Mouse (Mus musculus) layer of hippocampus, adult 8-10 months (tissue): ENCODE data around the gene Adgrl3. TPM values are rescaled to one million over a fixed set of nuclear protein-coding genes. Genes with fewer than 3 reads are reported as not detected.

Experiments used
- DNase-seq, 2 experiments: peaks; one replicate each; pipeline ENCODE4 v3.0.0; 2022; ENCODE audit warnings: low spot score in 2 of 2
- total RNA-seq, 4 experiments: library from RNA; stranded (reverse); gene quantifications; 2 replicates each; pipeline ENCODE4 v1.2.4; 2022

Adgrl3 gene
- total RNA-seq, 4 experiments from 2014 or later, result 156 to 185 (median 171) TPM

- no peak for DNase-seq
These were observed 205.5 kb downstream of the Adgrl3 start for GRCm38 (mm10) chr5:81225486-81225885.

DNA sequence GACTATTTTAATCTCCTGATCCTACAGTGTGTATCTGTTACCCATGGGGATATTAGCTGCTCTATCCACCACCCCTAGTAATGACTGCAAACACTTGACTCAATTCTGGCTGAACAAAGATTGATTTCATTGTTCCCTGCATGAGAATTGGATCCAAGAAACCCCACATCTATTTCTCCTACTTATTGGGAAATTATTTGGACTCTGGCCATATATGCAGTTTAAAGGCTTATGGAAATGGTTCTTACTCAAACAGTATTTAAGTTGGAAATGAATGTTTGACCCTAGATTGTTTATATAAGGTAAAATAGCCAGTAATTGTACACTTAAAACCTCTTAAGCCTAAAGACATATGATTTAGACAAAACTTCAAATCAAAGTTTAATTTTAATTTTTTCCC, 207.3 kb downstream of the Adgrl3 start:
- no peak for DNase-seq

GRCm38 (mm10) chr5:81248724-81249123, 228.8 kb downstream of the Adgrl3 start:
- no peak for DNase-seq

- DNase-seq, result no peak
These were observed 236.2 kb downstream of the Adgrl3 start for GRCm38 (mm10) chr5:81256091-81256490.

GRCm38 (mm10) chr5:81269689-81270088, 249.8 kb downstream of the Adgrl3 start:
- DNase-seq, result no peak

DNA sequence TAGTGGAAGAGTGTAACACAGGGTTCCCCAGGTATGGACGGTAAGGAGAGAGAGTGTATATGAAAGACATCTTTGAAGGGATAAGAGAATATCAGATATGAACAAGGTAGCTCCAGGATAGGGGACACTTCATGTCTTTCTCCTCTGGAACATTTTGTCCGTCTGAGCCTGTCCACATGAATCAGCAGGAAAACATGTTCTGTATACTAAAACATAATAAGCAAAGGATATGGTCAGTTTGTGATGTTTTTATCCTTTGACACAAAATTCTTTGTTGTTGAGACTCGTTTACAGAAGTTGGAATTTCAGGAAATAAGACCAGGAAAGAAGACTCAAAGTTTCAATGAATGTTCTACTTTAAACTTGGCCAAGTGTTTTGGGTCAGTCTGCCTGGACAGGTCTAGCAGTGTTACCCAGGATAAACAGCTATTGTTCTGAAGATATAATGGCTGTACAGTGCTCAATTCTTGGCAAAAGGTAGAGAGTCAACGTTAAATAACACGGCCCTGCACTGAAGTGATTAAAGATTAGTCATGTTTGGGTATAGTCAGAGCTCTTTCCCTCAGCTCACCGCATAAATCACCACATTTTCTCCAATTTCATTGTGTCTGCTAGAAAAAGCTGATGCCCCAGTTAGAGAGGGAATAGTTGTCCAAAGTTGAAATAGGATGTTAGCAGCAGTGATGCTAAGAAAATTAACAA, 255.6 kb downstream of the Adgrl3 start:
- DNase-seq, result no peak

DNA sequence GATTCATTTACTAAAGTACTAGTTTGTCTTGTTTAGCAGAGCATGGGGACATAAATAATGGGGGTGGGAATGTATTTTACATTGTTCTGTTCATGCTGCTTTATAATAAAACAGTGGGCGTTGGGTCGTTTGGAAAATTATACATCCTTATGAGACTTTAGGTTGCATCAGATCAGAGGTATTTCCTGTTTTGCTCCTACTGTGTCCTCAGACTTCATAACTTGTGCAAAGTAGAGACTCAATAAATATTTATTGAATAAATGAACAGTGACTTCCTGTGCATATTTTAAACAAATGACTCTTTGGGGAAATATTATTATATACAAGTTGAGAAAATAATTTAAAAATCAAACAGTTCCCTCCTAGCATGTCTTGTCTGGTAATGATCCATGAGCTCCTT, 259.3 kb downstream of the Adgrl3 start:
- DNase-seq, result no peak

DNA sequence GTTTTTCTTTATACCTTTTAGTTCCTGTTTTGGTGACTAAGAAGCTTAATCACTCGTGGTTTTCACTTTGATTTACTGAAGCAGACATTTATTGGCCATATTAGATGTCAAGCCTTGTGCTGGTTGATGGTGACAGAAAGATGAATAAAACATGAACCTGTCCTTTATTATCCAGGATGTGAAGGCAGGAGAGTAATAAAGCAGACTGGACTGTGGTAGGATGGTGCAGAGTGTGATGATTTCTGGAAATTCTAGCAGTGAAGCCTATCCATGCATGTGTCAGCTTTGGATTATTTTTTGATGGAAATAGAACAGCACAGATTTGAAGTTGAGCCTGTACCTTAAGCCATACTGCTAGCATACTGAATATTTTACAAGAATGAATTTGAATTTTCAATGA, 265.7 kb downstream of the Adgrl3 start:
- no peak for DNase-seq

DNA sequence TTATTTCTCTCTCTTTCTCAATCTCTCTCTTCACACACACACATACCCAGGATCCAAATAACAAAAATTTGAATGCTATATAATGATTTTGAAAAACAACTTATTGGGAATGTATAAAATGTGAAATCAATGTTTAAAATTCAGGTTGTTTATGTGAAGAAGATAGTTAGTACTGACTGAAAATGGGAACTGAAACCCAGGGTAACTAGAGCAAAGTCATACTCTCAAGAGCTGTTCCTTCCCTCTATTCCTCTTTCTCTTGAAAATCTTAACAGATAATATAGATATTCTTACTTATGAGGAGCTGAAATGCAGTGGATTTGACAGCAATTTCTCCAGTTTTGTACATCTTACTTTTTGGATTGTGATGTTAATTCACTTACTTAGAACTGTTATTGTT, 281.9 kb downstream of the Adgrl3 start:
- DNase-seq, result no peak

GRCm38 (mm10) chr5:81317406-81318112, 297.6 kb downstream of the Adgrl3 start:
- DNase-seq, result no peak

GRCm38 (mm10) chr5:81321276-81321934, 301.5 kb downstream of the Adgrl3 start:
- DNase-seq, result no peak

GRCm38 (mm10) chr5:81322064-81322463, 302.1 kb downstream of the Adgrl3 start:
- DNase-seq, result peak in 1 of 2 experiments; percentile 35

DNA sequence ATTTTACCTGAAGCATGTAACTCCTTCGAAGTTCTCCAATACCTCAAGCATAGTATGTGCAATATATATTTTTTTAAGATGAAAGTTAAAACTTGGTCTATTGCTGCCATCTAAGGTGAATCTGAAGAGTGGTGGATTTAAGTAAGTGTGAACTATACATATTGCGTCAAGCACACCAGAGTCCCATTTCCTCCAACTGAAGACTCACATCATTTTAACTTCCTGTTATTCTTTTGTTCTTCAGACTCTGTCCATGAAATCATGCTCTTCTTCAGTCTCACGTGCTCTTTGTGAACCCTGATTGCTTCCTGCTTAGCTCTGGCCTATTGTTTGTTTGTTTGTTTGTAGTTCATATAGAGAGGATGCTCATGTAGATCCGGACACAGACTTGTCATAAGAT, 307.0 kb downstream of the Adgrl3 start:
- DNase-seq, result no peak

- DNase-seq, result no peak
These were observed 307.5 kb downstream of the Adgrl3 start for GRCm38 (mm10) chr5:81327392-81327791.

DNA sequence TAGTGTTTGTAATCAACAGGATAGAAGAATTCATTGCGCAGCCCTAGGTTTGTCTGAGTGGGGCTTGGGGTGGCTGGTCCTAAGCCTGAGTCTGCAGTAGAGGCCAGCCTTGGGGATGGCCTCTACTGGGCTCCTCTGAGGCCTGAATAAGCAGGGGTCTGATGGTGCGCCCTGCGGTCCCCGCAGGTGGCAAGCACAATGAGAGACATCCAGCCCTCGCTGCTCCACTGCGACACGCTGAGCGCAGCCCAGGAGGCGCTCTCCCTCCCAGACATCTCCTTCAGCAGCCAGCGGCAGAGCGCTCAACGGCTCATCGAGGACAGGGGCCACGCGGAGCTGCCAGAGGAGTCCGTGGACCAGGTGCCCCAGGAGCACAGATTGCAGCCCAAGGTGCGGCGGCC, 309.6 kb downstream of the Adgrl3 start:
- DNase-seq, result no peak

DNA sequence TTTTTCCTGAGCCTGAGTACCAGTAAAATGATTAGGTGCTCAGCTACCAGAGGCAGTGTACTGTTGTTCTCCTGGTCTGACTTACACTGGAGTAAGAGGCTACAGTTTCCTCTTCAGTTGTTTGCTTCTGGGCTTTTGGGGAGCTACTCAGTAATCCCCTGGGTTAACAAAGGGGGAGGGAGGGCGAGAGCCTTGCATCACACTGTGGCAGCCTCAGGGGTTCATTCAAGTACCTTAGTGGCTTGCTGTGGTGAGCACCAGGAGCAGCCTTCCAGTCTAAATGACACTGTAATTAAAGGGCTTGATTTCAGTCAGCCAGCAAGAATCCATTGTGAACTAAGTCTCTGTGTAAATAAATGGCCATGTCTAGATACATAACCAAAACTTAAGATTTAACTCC, 324.4 kb downstream of the Adgrl3 start:
- DNase-seq, result no peak

GRCm38 (mm10) chr5:81345096-81345435, 325.1 kb downstream of the Adgrl3 start:
- no peak for DNase-seq

DNA sequence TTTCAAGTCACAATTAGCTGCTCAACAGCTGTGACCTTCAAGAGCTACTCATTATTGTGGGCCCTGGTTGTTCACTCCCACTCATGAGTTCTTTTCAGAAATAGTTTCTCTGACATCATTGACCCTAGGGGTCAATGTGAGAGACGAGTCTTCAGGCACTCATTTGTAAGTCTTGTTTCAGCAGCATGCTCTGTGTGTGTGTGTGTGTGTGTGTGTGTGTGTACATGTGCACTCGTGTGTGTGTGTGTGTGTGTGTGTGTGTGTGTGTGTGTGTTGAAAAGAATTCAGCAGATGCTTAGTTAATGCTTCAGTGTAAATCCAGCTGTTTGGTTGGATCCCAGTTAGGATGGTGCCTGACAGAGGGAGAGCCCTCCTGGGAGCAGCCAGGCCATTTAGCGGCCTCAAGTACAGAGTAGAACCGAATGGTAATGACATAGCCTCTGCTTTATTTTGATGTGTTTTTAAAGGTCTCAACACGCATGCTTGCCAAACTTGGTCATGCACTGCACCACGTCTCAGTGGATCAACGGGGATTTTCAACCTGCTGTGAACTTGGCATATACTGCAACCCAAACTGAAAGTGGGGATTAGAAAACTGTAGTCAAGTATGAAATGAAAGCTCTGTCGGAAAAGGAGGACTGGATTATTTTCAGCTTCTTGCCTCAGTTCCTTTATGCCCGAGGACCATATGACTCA, 325.6 kb downstream of the Adgrl3 start:
- no peak for DNase-seq

- DNase-seq, result no peak
These were observed 327.6 kb downstream of the Adgrl3 start for GRCm38 (mm10) chr5:81347571-81347970.

GRCm38 (mm10) chr5:81359560-81359959, 339.6 kb downstream of the Adgrl3 start:
- DNase-seq, result peak; percentile 14 to 33

GRCm38 (mm10) chr5:81364198-81364643, 344.3 kb downstream of the Adgrl3 start:
- DNase-seq, result peak in 1 of 2 experiments; percentile 24

DNA sequence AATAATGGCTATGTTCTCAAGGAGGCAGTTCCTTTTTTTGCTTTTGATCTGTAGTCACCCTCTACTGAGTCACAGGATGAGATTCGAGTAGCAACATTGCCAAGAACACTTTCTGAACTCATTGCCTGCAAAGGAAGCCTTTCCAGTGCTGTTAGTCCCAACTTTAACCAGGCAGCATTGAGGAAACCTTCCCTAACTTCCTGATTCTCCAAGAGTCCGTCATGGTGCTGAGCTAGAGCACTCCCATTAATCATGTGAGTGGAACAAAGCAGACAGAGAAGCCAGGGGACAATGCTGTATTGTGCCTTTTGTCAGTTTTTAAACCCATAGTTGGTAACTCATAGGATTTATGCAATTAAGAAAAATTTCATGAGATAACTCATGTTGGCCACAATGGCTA, 345.3 kb downstream of the Adgrl3 start:
- no peak for DNase-seq
